9 mouse cellular contexts compared by ENCODE assay signal in genomic region chr11:59282933-59283332, GRCm38 (mm10). TPM values are rescaled to one million over a fixed set of nuclear protein-coding genes. Genes with fewer than 3 reads are reported as not detected.
DNase-seq lines count a peak whose midpoint lies in the region; ATAC-seq and TF ChIP-seq lines count a peak whose summit lies in the region.
"Had no signal": no experiment of that assay in that cellular context is flagged by ENCODE, and none has a peak within 500 bp of the region (broad histone marks: within the 10 kb centered on the region; RNA-seq: fewer than 3 reads in every experiment).

No protein-coding gene starts in this region.

- H3K79me2 ChIP-seq in CH12.LX (replicated peaks; ENCODE audit: control insufficient read depth, extremely low read depth, insufficient read depth, poor library complexity, severe bottlenecking): no peaks in the 10 kb centered on the region

- in situ Hi-C loops in CH12.LX (cut with MboI; ENCODE audit: low pct_ligation_motif_present, low pct_unique_long_range_greater_than_20kb, low sequenced_read_pairs): loop anchor here (5.0 kb wide), 1 partner anchor 36 kb away; no protein-coding TSS in a partner anchor

- H3K27me3 ChIP-seq in heart, embryonic 10.5 days (ENCODE audit: insufficient read depth, poor library complexity, severe bottlenecking): peaks cover 99% of the 10 kb centered on the region
- peaks cover 95% of the 10 kb centered on the region for H3K27me3 ChIP-seq in CH12.LX (replicated peaks)

- WGBS in heart, embryonic 10.5 days: 74% methylated on average over 10 of the region's 10 CpGs

- no peak for TF ChIP-seq EP300 in CH12.LX (IDR thresholded peaks at IDR 0.05; ENCODE audit: low read length)

- H3K27ac ChIP-seq in heart, embryonic 10.5 days: no peak overlapping the region
- no peak overlapping the region for H3K27ac ChIP-seq in CH12.LX (ENCODE audit: insufficient read depth, low read depth)

- H3K4me2 ChIP-seq in CH12.LX (ENCODE audit: insufficient read depth, low read depth, poor library complexity, severe bottlenecking): peak overlapping the region; percentile 17; the same call in 1 of the 2 replicates

- dilution Hi-C loops in CH12.LX (cut with MboI; ENCODE audit: extremely low pct_ligation_motif_present, extremely low pct_unique_long_range_greater_than_20kb, low sequenced_read_pairs): no loop called here

- no peak overlapping the region for H3K9ac ChIP-seq in CH12.LX (ENCODE audit: insufficient read depth, low read depth)

- peak; percentile 96 for DNase-seq in heart, adult 11 months
- no peak for DNase-seq in heart, embryonic 10.5 days (ENCODE audit: low spot score)
- DNase-seq in CH12.LX (ENCODE audit: extremely low read depth): no peak
- peak; percentile 91 to 95 for DNase-seq in cerebellum, postnatal 10 days
- DNase-seq in heart, postnatal 4 days: peak; percentile 86
- no peak for DNase-seq in B cell, adult 2 months
- DNase-seq in layer of hippocampus, postnatal 14 days (ENCODE audit: low spot score in 2 of 2): no peak

- no peak for TF ChIP-seq CTCF in CH12.LX (conservative IDR thresholded peaks at IDR 0.05 in 1 of 2, IDR thresholded peaks at IDR 0.05 in 1 of 2; ENCODE audit: low read depth in 2 of 2, low read length in 2 of 2)

- no peak for TF ChIP-seq RAD21 in CH12.LX (IDR thresholded peaks at IDR 0.05; ENCODE audit: low read depth, low read length)

- no peaks in the 10 kb centered on the region for H3K4me1 ChIP-seq in heart, embryonic 10.5 days
- H3K4me1 ChIP-seq in CH12.LX (ENCODE audit: control insufficient read depth in 1 of 2, insufficient read depth in 2 of 2): no peaks in the 10 kb centered on the region; a peak in 1 of 4 replicates

- no peaks in the 10 kb centered on the region for H3K36me3 ChIP-seq in heart, embryonic 10.5 days
- no peaks in the 10 kb centered on the region for H3K36me3 ChIP-seq in CH12.LX (replicated peaks in 1 of 2; ENCODE audit: control insufficient read depth in 1 of 2, insufficient read depth in 1 of 2, low read length in 1 of 2)

- TF ChIP-seq POLR2A in CH12.LX (IDR thresholded peaks at IDR 0.05; ENCODE audit: low read depth, low read length): no peak

- ATAC-seq in megakaryocyte-erythroid progenitor cell, adult 5-6 weeks (replicated peaks; ENCODE audit: low FRiP score, low TSS enrichment, poor library complexity, severe bottlenecking): no peak

- no peak overlapping the region for H3K4me3 ChIP-seq in heart, embryonic 10.5 days
- H3K4me3 ChIP-seq in CH12.LX (replicated peaks in 1 of 3; ENCODE audit: low read depth in 2 of 3, low read length in 2 of 3, poor library complexity in 1 of 3): no peak overlapping the region

- no peaks in the 10 kb centered on the region for H3K9me3 ChIP-seq in heart, embryonic 10.5 days
- peaks cover 4% of the 10 kb centered on the region for H3K9me3 ChIP-seq in CH12.LX (replicated peaks; ENCODE audit: low read length)

TF ChIP-seq in CH12.LX, 34 proteins besides CTCF, POLR2A, EP300 and RAD21:
- TF ChIP-seq ZKSCAN1 (IDR thresholded peaks at IDR 0.05; ENCODE audit: borderline replicate concordance, low read depth, low read length) (no peak), TCF12 (IDR thresholded peaks at IDR 0.05; ENCODE audit: low read depth, low read length) (no peak), BHLHE40 (IDR thresholded peaks at IDR 0.05; ENCODE audit: low read depth, low read length) (no peak), ETS1 (conservative IDR thresholded peaks at IDR 0.05; ENCODE audit: low read depth, low read length) (no peak), MXI1 (IDR thresholded peaks at IDR 0.05; ENCODE audit: low read depth, low read length) (no peak), KAT2A (IDR thresholded peaks at IDR 0.05; ENCODE audit: insufficient replicate concordance, low read length) (no peak)

RNA-seq across cellular contexts. Expression of gene Wnt3a, which starts 7.6 kb away (rescaled TPM):
- 0.08 TPM in 1 of 2 replicates, not detected in the other for polyA plus RNA-seq in heart, embryonic 10.5 days (2016; fragmentation: Nextera tagmentation; extraction: Ambion mirVana)
- not detected in 2 replicates for total RNA-seq in CH12.LX (2012; rRNA removed)
- total RNA-seq in CH12.LX (2014; rRNA removed): not detected in 2 replicates
- not detected in 2 replicates for polyA plus RNA-seq in CH12.LX (2012; ENCODE audit: insufficient read length, low read depth)
- not detected for total RNA-seq in heart, postnatal 4 days (2021)
- not detected in 2 replicates for total RNA-seq in megakaryocyte-erythroid progenitor cell, adult 5-6 weeks (2014; fragmentation: Nextera tagmentation)
- total RNA-seq in megakaryocyte-erythroid progenitor cell, adult 5-6 weeks (2017): not detected in 2 replicates
- total RNA-seq in layer of hippocampus, postnatal 14 days (2021): not detected
- total RNA-seq: neutrophil, adult 5-6 weeks had no signal

RNA-seq across cellular contexts. Expression of gene Wnt9a, which starts 23.8 kb away (rescaled TPM):
- polyA plus RNA-seq in heart, embryonic 10.5 days (2016; fragmentation: Nextera tagmentation; extraction: Ambion mirVana): 3.8 and 4.1 TPM in 2 replicates
- total RNA-seq in CH12.LX (2012; rRNA removed) (not detected in 2 replicates), CH12.LX (2014; rRNA removed) (not detected in 2 replicates)
- polyA plus RNA-seq in CH12.LX (2012; ENCODE audit: insufficient read length, low read depth): not detected in 2 replicates
- 1 to 10 TPM; 5.6 to 5.7 TPM for total RNA-seq in heart, postnatal 4 days (2021)
- not detected in 2 replicates for total RNA-seq in megakaryocyte-erythroid progenitor cell, adult 5-6 weeks (2014; fragmentation: Nextera tagmentation)
- total RNA-seq in megakaryocyte-erythroid progenitor cell, adult 5-6 weeks (2017): not detected in 2 replicates
- 1 to 10 TPM; 3.7 to 4.1 TPM for total RNA-seq in layer of hippocampus, postnatal 14 days (2021)
- total RNA-seq: neutrophil, adult 5-6 weeks had no signal

RNA-seq across cellular contexts. Expression of gene Arf1, which starts 54.9 kb away (rescaled TPM):
- polyA plus RNA-seq in heart, embryonic 10.5 days (2016; fragmentation: Nextera tagmentation; extraction: Ambion mirVana): 702 and 707 TPM in 2 replicates
- 509 and 590 TPM in 2 replicates for total RNA-seq in CH12.LX (2012; rRNA removed)
- total RNA-seq in CH12.LX (2014; rRNA removed): 475 and 498 TPM in 2 replicates
- 680 and 733 TPM in 2 replicates for polyA plus RNA-seq in CH12.LX (2012; ENCODE audit: insufficient read length, low read depth)
- total RNA-seq in heart, postnatal 4 days (2021): 100 to 1,000 TPM; 389 to 395 TPM
- 163 and 217 TPM in 2 replicates for total RNA-seq in megakaryocyte-erythroid progenitor cell, adult 5-6 weeks (2014; fragmentation: Nextera tagmentation)
- total RNA-seq in megakaryocyte-erythroid progenitor cell, adult 5-6 weeks (2017): 282 and 284 TPM in 2 replicates
- 100 to 1,000 TPM; 504 to 527 TPM for total RNA-seq in layer of hippocampus, postnatal 14 days (2021)

Comparison
In these comparisons a context has a peak if more than half of its experiments do, and no peak if none do; other contexts are left out.
1. DNase-seq: peak in heart, adult 11 months (single experiment), cerebellum, postnatal 10 days (2 of 2) and heart, postnatal 4 days (single experiment); none in heart, embryonic 10.5 days (single experiment), CH12.LX (single experiment), B cell, adult 2 months (0 of 2) and layer of hippocampus, postnatal 14 days (0 of 2).
2. RNA of gene Wnt9a, which starts 23.8 kb away (total RNA-seq): 5.6 to 5.7 TPM in heart, postnatal 4 days and 3.7 to 4.1 TPM in layer of hippocampus, postnatal 14 days; not detected in CH12.LX and not detected in megakaryocyte-erythroid progenitor cell, adult 5-6 weeks; every median in the first group is over 4 times any median in the second.